Mouse (Mus musculus) kidney, postnatal 4 days (tissue): Measurements from ENCODE around the gene Olfr1057.
"Not testable (repeated sequence)": the region's sequence is repeated elsewhere in the genome, so short reads cannot be mapped to it uniquely, and the experiment has no call there.

Experiments
- DNase-seq, 2 experiments: peaks; one replicate each; pipeline ENCODE4 v3.0.0; 2021; ENCODE audit warnings: mixed read lengths in 2 of 2

The Olfr1057 gene

GRCm38 (mm10) chr2:86378293-86378692, at the start of gene Olfr1057:
Gene Olfr1057 (minus strand): TSS chr2:86378393.
- DNase-seq = no peak

GRCm38 (mm10) chr2:86426649-86427048, 48.5 kb upstream of the Olfr1057 start, which contains the start of gene Olfr1062:
Gene Olfr1062 (minus strand): TSS chr2:86426749.
- not testable (repeated sequence) for DNase-seq

- DNase-seq = no peak
Observed at GRCm38 (mm10) chr2:86413950-86414349, 35.8 kb upstream of the Olfr1057 start, which contains the start of gene Olfr1061. Gene Olfr1061 (minus strand): TSS chr2:86414050.

GRCm38 (mm10) chr2:86395114-86395513, 16.9 kb upstream of the Olfr1057 start:
- no peak for DNase-seq

GRCm38 (mm10) chr2:86388461-86388860, 10.3 kb upstream of the Olfr1057 start, which contains the start of gene Olfr1058:
Gene Olfr1058 (minus strand): TSS chr2:86388561.
- DNase-seq = not testable (repeated sequence)

- DNase-seq = not testable (repeated sequence)
Observed at GRCm38 (mm10) chr2:86366342-86366741, 11.9 kb downstream of the Olfr1057 start.

GRCm38 (mm10) chr2:86362369-86362768, 15.8 kb downstream of the Olfr1057 start, which contains the start of gene Olfr1056:
Gene Olfr1056 (minus strand): TSS chr2:86362469.
- DNase-seq = no peak

- DNase-seq = not testable (repeated sequence)
Observed at GRCm38 (mm10) chr2:86351751-86352150, 26.4 kb downstream of the Olfr1057 start.

- no peak for DNase-seq
Observed at GRCm38 (mm10) chr2:86350184-86350583, 28.0 kb downstream of the Olfr1057 start, which contains the start of gene Olfr1055. Gene Olfr1055 (minus strand): TSS chr2:86350284.

- DNase-seq = no peak
Observed at GRCm38 (mm10) chr2:86335333-86335732, 42.9 kb downstream of the Olfr1057 start, which contains the start of gene Olfr1054. Gene Olfr1054 (minus strand): TSS chr2:86335433.
